Comparison of ENCODE assay signal across 8 mouse cellular contexts in genomic region chr11:75282496-75283120, GRCm38 (mm10).
A peak's percentile ranks its signal among the peaks of the same experiment; 100 is the strongest.
DNase-seq lines count a peak whose midpoint lies in the region; ATAC-seq and TF ChIP-seq lines count a peak whose summit lies in the region.

No protein-coding gene starts in this region.

- no peak overlapping the region for H3K27ac ChIP-seq in MEL (ENCODE audit: control insufficient read depth, low read depth, low read length)
- no peak overlapping the region for H3K27ac ChIP-seq in liver, embryonic 13.5 days
- H3K27ac ChIP-seq in neural tube, embryonic 14.5 days (ENCODE audit: low read depth, low read length): peak overlapping the region; percentile 52; the same call in 1 of the 2 replicates

- no peaks in the 10 kb centered on the region for H3K79me2 ChIP-seq in MEL (ENCODE audit: control insufficient read depth, insufficient read depth, low read length, poor library complexity)

- H3K4me2 ChIP-seq in liver, embryonic 13.5 days: peak overlapping the region; percentile 44
- H3K4me2 ChIP-seq in neural tube, embryonic 14.5 days (ENCODE audit: low read depth, low read length): peak overlapping the region; percentile 14; the same call in 1 of the 2 replicates

- WGBS in liver, embryonic 13.5 days (ENCODE audit: insufficient replicate concordance): 12% methylated on average over 13 of the region's 13 CpGs
- WGBS in neural tube, embryonic 14.5 days: 8% methylated on average over 13 of the region's 13 CpGs

- H3K4me3 ChIP-seq in MEL (ENCODE audit: control insufficient read depth in 1 of 2, insufficient read depth in 1 of 2, low read depth in 2 of 2, low read length in 2 of 2): peak overlapping the region in 1 of 2 experiments; percentile 24; a peak in 1 of 4 replicates
- H3K4me3 ChIP-seq in liver, embryonic 13.5 days (replicated peaks): peak overlapping the region; percentile 8
- no peak overlapping the region for H3K4me3 ChIP-seq in neural tube, embryonic 14.5 days (ENCODE audit: low read depth, low read length)

- peaks cover 0 to 1% of the 10 kb centered on the region in 2 experiments; a peak in 2 of 4 replicates for H3K27me3 ChIP-seq in MEL (ENCODE audit: control insufficient read depth in 1 of 2, insufficient read depth in 2 of 2, low read length in 2 of 2)
- peaks cover 43% of the 10 kb centered on the region for H3K27me3 ChIP-seq in liver, embryonic 13.5 days
- peaks cover 8% of the 10 kb centered on the region for H3K27me3 ChIP-seq in neural tube, embryonic 14.5 days (ENCODE audit: control insufficient read depth, insufficient read depth, low read length)

- DNase-seq in adrenal gland, postnatal 10 days: peak; percentile 68
- DNase-seq in adrenal gland, postnatal 4 days (ENCODE audit: low spot score in 2 of 2): no peak
- DNase-seq in MEL (ENCODE audit: low read depth, low spot score): no peak
- DNase-seq in heart, postnatal 4 days: peak; percentile 55
- DNase-seq in liver, embryonic 13.5 days: peak; percentile 21
- DNase-seq in right cerebral cortex, postnatal 10 days (ENCODE audit: low spot score in 2 of 2): no peak
- no peak for DNase-seq in cerebellum, postnatal 25 days

- TF ChIP-seq EP300 in MEL (IDR thresholded peaks at IDR 0.05; ENCODE audit: low read depth in 1 of 2, low read length in 2 of 2): no peak

- ATAC-seq in liver, embryonic 13.5 days (ENCODE audit: low read depth): peak; percentile 42; the same call in 1 of the 2 replicates
- ATAC-seq in neural tube, embryonic 14.5 days (ENCODE audit: low read depth): no peak

- peaks cover 0 to 6% of the 10 kb centered on the region in 2 experiments; a peak in 2 of 4 replicates for H3K36me3 ChIP-seq in MEL (ENCODE audit: control insufficient read depth in 1 of 2, insufficient read depth in 2 of 2, low read length in 2 of 2)
- H3K36me3 ChIP-seq in liver, embryonic 13.5 days: no peaks in the 10 kb centered on the region
- H3K36me3 ChIP-seq in neural tube, embryonic 14.5 days (ENCODE audit: control insufficient read depth, insufficient read depth, low read length): no peaks in the 10 kb centered on the region

- no peaks in the 10 kb centered on the region for H3K9me3 ChIP-seq in MEL (replicated peaks; ENCODE audit: insufficient read depth, low read length)
- H3K9me3 ChIP-seq in liver, embryonic 13.5 days (replicated peaks): no peaks in the 10 kb centered on the region
- H3K9me3 ChIP-seq in neural tube, embryonic 14.5 days (ENCODE audit: control insufficient read depth, low read length): no peaks in the 10 kb centered on the region

- TF ChIP-seq POLR2A in MEL (IDR thresholded peaks at IDR 0.05; ENCODE audit: control insufficient read depth in 1 of 2, insufficient read depth in 1 of 2, low read depth in 1 of 2, low read length in 2 of 2, poor library complexity in 1 of 2): no peak

- H3K4me1 ChIP-seq in MEL (ENCODE audit: control insufficient read depth in 1 of 2, insufficient read depth in 2 of 2, low read length in 2 of 2): peaks cover 0 to 16% of the 10 kb centered on the region in 2 experiments
- H3K4me1 ChIP-seq in liver, embryonic 13.5 days (replicated peaks): peaks cover 34% of the 10 kb centered on the region
- peaks cover 47% of the 10 kb centered on the region for H3K4me1 ChIP-seq in neural tube, embryonic 14.5 days (ENCODE audit: control insufficient read depth, insufficient read depth, low read length)

- TF ChIP-seq CTCF in MEL (IDR thresholded peaks at IDR 0.05 in 2 of 3, conservative IDR thresholded peaks at IDR 0.05 in 1 of 3; ENCODE audit: control insufficient read depth in 1 of 3, insufficient read depth in 1 of 3, low read depth in 2 of 3, low read length in 3 of 3, poor library complexity in 1 of 3, severe bottlenecking in 1 of 3): no peak

- no peak for TF ChIP-seq RAD21 in MEL (IDR thresholded peaks at IDR 0.05; ENCODE audit: low read depth, low read length)

- H3K9ac ChIP-seq in MEL (ENCODE audit: control insufficient read depth, low read depth, low read length, poor library complexity, severe bottlenecking): peak overlapping the region; percentile 30
- H3K9ac ChIP-seq in liver, embryonic 13.5 days: peak overlapping the region; percentile 22; the same call in 1 of the 2 replicates
- no peak overlapping the region for H3K9ac ChIP-seq in neural tube, embryonic 14.5 days (replicated peaks; ENCODE audit: low read depth, low read length)

TF ChIP-seq in MEL, 35 proteins besides CTCF, POLR2A, EP300 and RAD21:
- TF ChIP-seq USF1 (IDR thresholded peaks at IDR 0.05; ENCODE audit: low read depth, low read length) (peak; percentile 78), NRF1 (IDR thresholded peaks at IDR 0.05; ENCODE audit: insufficient read depth, low read depth, low read length, poor library complexity, severe bottlenecking) (no peak)

Comparison
In these comparisons a context has a peak if more than half of its experiments do, and no peak if none do; other contexts are left out.
1. DNase-seq: peak in adrenal gland, postnatal 10 days (single experiment), heart, postnatal 4 days (single experiment) and liver, embryonic 13.5 days (single experiment); none in adrenal gland, postnatal 4 days (0 of 2), MEL (single experiment), right cerebral cortex, postnatal 10 days (0 of 2) and cerebellum, postnatal 25 days (0 of 2).